Mouse (Mus musculus) left cerebral cortex, adult 2 months (tissue): ENCODE measurements at regions not wholly inside any gene's neighbourhood (a gene's known extent, or its start where the extent isn't known, plus 50 kb on each side); places are given as distances from the start of the nearest gene placed in this dataset.

Source experiments
- DNase-seq, 2 experiments: peaks; one replicate each; pipeline ENCODE4 v3.0.0; 2021 to 2022; ENCODE audit warnings: low spot score in 2 of 2, mixed read lengths in 1 of 2; ENCODE audit errors: extremely low spot score in 1 of 2
- H3K27ac ChIP-seq: fragments of 200-600 bp; 2 replicates; pipeline ENCODE4 v1.8.1; 2022
- H3K4me3 ChIP-seq: fragments of 200-600 bp; 2 replicates; pipeline ENCODE4 v1.8.1; 2022
- CTCF ChIP-seq: fragments of 200-600 bp; IDR thresholded peaks from 2 replicates; pipeline ENCODE4 v1.8.1; 2022; ENCODE audit warnings: antibody characterized with exemption, mild to moderate bottlenecking, moderate library complexity
- intact Hi-C: fragments of 180-260 bp; cut with DNase I; formaldehyde crosslinking; loops from one replicate; pipeline ENCODE4 v1.15.1; 2025

GRCm38 (mm10) chr9:32852282-32852681 is 216.3 kb downstream of the Ets1 start:
- DNase-seq: no peak
- intact Hi-C loops: no loop called here
- Histone ChIP-seq H3K4me3 (no peak overlapping the region), H3K27ac (no peak overlapping the region)
- TF ChIP-seq CTCF: no peak

DNA sequence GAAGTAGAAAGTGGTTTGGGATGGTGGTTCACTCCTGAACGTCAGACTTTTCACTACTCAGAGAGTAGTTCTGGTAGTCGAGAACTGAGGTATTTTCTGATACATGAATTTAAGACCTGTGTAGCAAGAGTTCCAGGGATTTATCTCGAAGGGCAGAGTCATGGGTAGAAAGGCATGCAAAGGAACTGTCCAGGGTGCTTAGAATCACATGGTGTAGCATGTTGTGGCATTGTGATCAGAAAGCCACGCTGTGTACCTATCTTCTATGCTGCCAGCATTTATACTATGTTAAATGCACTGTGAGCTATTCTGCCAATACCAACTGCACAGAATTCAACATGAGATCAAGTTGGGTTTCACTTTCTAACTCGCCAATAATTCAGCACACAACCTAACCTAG is 227.3 kb downstream of the Ets1 start:
- Histone ChIP-seq H3K4me3 (no peak overlapping the region), H3K27ac (no peak overlapping the region)
- DNase-seq: no peak
- intact Hi-C loops: no loop called here
- TF ChIP-seq CTCF: no peak

GRCm38 (mm10) chr9:32868936-32869335 is 232.9 kb downstream of the Ets1 start:
- Histone ChIP-seq H3K27ac (no peak overlapping the region), H3K4me3 (no peak overlapping the region)
- intact Hi-C loops: no loop called here
- no peak for DNase-seq
- TF ChIP-seq CTCF: no peak

DNA sequence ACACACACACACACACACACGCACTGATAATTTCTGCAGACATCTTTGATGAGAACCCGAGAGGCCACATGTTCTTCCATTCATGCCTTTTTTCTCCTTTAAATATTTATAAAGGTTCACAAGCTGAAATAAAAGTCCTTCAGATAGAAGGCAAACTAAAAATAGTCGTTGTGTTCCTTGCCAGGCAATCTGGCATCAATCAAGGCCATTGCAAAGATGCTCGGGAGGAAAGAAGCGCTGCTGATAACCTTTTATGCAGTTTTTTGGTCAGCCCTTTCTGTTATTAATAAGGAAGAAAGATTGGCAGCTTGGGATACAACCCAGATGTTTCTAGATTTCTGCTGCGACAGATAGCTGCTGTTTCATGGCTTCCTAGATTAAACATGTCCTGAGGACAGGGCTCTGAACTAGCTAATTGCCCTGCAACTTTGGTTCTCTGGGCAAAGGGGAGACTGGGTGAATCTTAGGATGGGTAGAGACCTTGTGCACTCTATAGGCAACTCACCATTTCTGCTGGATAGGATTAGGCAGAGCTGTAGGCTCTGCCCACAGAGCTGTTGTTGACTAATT is 238.4 kb downstream of the Ets1 start:
- intact Hi-C loops: no loop called here
- no peak for DNase-seq
- no peak overlapping the region for H3K4me3 ChIP-seq
- H3K27ac ChIP-seq: no peak overlapping the region
- no peak for TF ChIP-seq CTCF

GRCm38 (mm10) chr9:32882819-32883587 is 247.0 kb downstream of the Ets1 start:
- TF ChIP-seq CTCF: no peak
- Histone ChIP-seq H3K4me3 (no peak overlapping the region), H3K27ac (no peak overlapping the region)
- DNase-seq: no peak
- intact Hi-C loops: no loop called here

- no peak for TF ChIP-seq CTCF
- Histone ChIP-seq H3K27ac (no peak overlapping the region), H3K4me3 (no peak overlapping the region)
- no peak for DNase-seq
- intact Hi-C loops: no loop called here
Measured at GRCm38 (mm10) chr9:32886008-32886650, 250.1 kb downstream of the Ets1 start.

GRCm38 (mm10) chr9:32899801-32900200 is 263.8 kb downstream of the Ets1 start:
- no peak for TF ChIP-seq CTCF
- intact Hi-C loops: no loop called here
- Histone ChIP-seq H3K4me3 (no peak overlapping the region), H3K27ac (no peak overlapping the region)
- DNase-seq: no peak

- intact Hi-C loops: no loop called here
- no peak overlapping the region for H3K4me3 ChIP-seq
- H3K27ac ChIP-seq: no peak overlapping the region
- no peak for TF ChIP-seq CTCF
- no peak for DNase-seq
Measured at GRCm38 (mm10) chr9:32901287-32901686, 265.3 kb downstream of the Ets1 start.

GRCm38 (mm10) chr9:32906233-32906872 is 270.3 kb downstream of the Ets1 start:
- no peak for TF ChIP-seq CTCF
- no peak overlapping the region for H3K4me3 ChIP-seq
- intact Hi-C loops: no loop called here
- DNase-seq: no peak
- no peak overlapping the region for H3K27ac ChIP-seq

DNA sequence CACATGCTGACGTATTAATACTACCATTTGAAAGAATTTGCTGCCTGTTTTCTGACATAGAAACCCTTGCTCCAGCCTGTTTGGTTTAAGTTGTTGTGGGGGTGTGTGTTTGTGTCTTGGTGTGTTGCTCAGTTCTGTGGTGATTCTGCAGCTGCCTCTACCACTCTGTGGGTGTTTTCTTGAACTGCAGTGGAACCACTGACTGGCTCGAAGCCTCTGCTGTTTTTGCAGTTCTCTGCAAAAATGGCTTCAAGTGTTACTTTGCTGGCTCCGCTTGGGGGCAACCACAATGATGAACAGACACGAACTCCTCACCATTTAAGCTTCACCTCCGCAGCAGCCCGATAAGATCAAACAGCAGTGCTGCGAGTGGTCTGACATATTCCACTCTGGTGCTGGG is 274.6 kb downstream of the Ets1 start:
- no peak for TF ChIP-seq CTCF
- intact Hi-C loops: no loop called here
- H3K4me3 ChIP-seq: no peak overlapping the region
- H3K27ac ChIP-seq: no peak overlapping the region
- no peak for DNase-seq

GRCm38 (mm10) chr9:32915633-32916032 is 279.6 kb downstream of the Ets1 start:
- Histone ChIP-seq H3K4me3 (no peak overlapping the region), H3K27ac (no peak overlapping the region)
- intact Hi-C loops: no loop called here
- no peak for TF ChIP-seq CTCF
- no peak for DNase-seq

DNA sequence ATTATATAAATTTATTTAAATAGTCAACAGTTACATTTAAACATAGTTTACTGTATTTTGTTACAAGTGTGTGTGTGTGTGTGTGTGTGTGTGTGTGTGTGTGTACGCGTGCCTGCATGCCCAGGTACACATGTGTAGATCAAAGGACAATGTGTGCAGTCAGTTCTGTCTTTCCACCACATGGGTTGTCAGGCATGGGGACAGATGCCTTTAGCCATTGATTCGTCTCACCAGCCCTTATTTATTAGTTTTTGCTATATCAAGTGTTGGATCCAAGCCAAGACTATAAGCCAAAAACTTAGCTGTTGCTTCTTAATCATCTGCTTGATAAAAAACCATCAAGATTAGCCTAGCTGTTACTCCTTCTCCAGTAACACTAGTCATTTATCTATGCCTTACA is 280.7 kb downstream of the Ets1 start:
- Histone ChIP-seq H3K4me3 (no peak overlapping the region), H3K27ac (no peak overlapping the region)
- intact Hi-C loops: no loop called here
- no peak for DNase-seq
- no peak for TF ChIP-seq CTCF
